Mouse (Mus musculus): ENCODE data around the gene Cyp2c70. TPM values are rescaled to one million over a fixed set of nuclear protein-coding genes. Genes with fewer than 3 reads are reported as not detected.

Cyp2c70 gene
- not detected in 2 replicates for total RNA-seq (2012; rRNA removed)
- total RNA-seq (2014; rRNA removed): not detected in 2 replicates
- not detected in 2 replicates for polyA plus RNA-seq (2012; ENCODE audit: insufficient read length, low read depth)

GRCm38 (mm10) chr19:40187160-40187559 lies at the start of gene Cyp2c70:
TSS of gene Cyp2c70 (minus strand) at chr19:40187333.
- H3K4me2 ChIP-seq (ENCODE audit: insufficient read depth, low read depth, poor library complexity, severe bottlenecking): no peak within 1 kb of the TSS
- DNase-seq (ENCODE audit: extremely low read depth): no peak
- in situ Hi-C loops (cut with MboI; ENCODE audit: low pct_ligation_motif_present, low pct_unique_long_range_greater_than_20kb, low sequenced_read_pairs): no loop called here

GRCm38 (mm10) chr19:40232560-40232959 lies 45.4 kb upstream of the Cyp2c70 start:
- H3K27ac ChIP-seq (ENCODE audit: insufficient read depth, low read depth): no peak overlapping the region
- TF ChIP-seq IRF4 (IDR thresholded peaks at IDR 0.05; ENCODE audit: low read depth, low read length) (no peak), HCFC1 (IDR thresholded peaks at IDR 0.05; ENCODE audit: low read depth, low read length) (no peak), ETS1 (conservative IDR thresholded peaks at IDR 0.05; ENCODE audit: low read depth, low read length) (no peak), CHD2 (IDR thresholded peaks at IDR 0.05; ENCODE audit: low read length) (no peak), ZNF384 (IDR thresholded peaks at IDR 0.05; ENCODE audit: low read depth, low read length) (no peak), NRF1 (IDR thresholded peaks at IDR 0.05; ENCODE audit: low read depth, low read length) (no peak)
- H3K9me3 ChIP-seq (replicated peaks; ENCODE audit: low read length): no peaks in the 10 kb centered on the region
- in situ Hi-C loops (cut with MboI; ENCODE audit: low pct_ligation_motif_present, low pct_unique_long_range_greater_than_20kb, low sequenced_read_pairs) (loop anchor here (25.0 kb wide), 1 partner anchor 1245 kb away; no protein-coding TSS in a partner anchor), dilution Hi-C loops (cut with MboI; ENCODE audit: extremely low pct_ligation_motif_present, extremely low pct_unique_long_range_greater_than_20kb, low sequenced_read_pairs) (no loop called here)
- DNase-seq (ENCODE audit: extremely low read depth): no peak
- H3K27me3 ChIP-seq (replicated peaks): no peaks in the 10 kb centered on the region
- peaks cover 6% of the 10 kb centered on the region in 2 experiments; a peak in 2 of 4 replicates for H3K4me1 ChIP-seq (ENCODE audit: control insufficient read depth in 1 of 2, insufficient read depth in 2 of 2)
- H3K4me2 ChIP-seq (ENCODE audit: insufficient read depth, low read depth, poor library complexity, severe bottlenecking): no peak overlapping the region
- H3K4me3 ChIP-seq (replicated peaks in 1 of 3; ENCODE audit: low read depth in 2 of 3, low read length in 2 of 3, poor library complexity in 1 of 3): no peak overlapping the region
- peaks cover 2 to 20% of the 10 kb centered on the region in 2 experiments for H3K36me3 ChIP-seq (replicated peaks in 1 of 2; ENCODE audit: control insufficient read depth in 1 of 2, insufficient read depth in 1 of 2, low read length in 1 of 2)
- H3K9ac ChIP-seq (ENCODE audit: insufficient read depth, low read depth): no peak overlapping the region
- no peaks in the 10 kb centered on the region for H3K79me2 ChIP-seq (replicated peaks; ENCODE audit: control insufficient read depth, extremely low read depth, insufficient read depth, poor library complexity, severe bottlenecking)

More at GRCm38 (mm10) chr19:40187160-40187559, at the start of gene Cyp2c70:
- Histone ChIP-seq H3K27ac (ENCODE audit: insufficient read depth, low read depth) (no peak within 1 kb of the TSS), H3K79me2 (replicated peaks; ENCODE audit: control insufficient read depth, extremely low read depth, insufficient read depth, poor library complexity, severe bottlenecking) (no peaks in the 10 kb centered on the region), H3K4me1 (ENCODE audit: control insufficient read depth in 1 of 2, insufficient read depth in 2 of 2) (no peaks in the 10 kb centered on the region), H3K9ac (ENCODE audit: insufficient read depth, low read depth) (no peak within 1 kb of the TSS), H3K9me3 (replicated peaks; ENCODE audit: low read length) (no peaks in the 10 kb centered on the region), H3K36me3 (replicated peaks in 1 of 2; ENCODE audit: control insufficient read depth in 1 of 2, insufficient read depth in 1 of 2, low read length in 1 of 2) (no peaks in the 10 kb centered on the region), H3K27me3 (replicated peaks) (no peaks in the 10 kb centered on the region), H3K4me3 (replicated peaks in 1 of 3; ENCODE audit: low read depth in 2 of 3, low read length in 2 of 3, poor library complexity in 1 of 3) (no peak within 1 kb of the TSS)
- dilution Hi-C loops (cut with MboI; ENCODE audit: extremely low pct_ligation_motif_present, extremely low pct_unique_long_range_greater_than_20kb, low sequenced_read_pairs): no loop called here
- no peak for TF ChIP-seq IRF4 (IDR thresholded peaks at IDR 0.05; ENCODE audit: low read depth, low read length)
- TF ChIP-seq TBP (conservative IDR thresholded peaks at IDR 0.05; ENCODE audit: low read depth, low read length): no peak
- no peak for TF ChIP-seq TCF12 (IDR thresholded peaks at IDR 0.05; ENCODE audit: low read depth, low read length)
- no peak for TF ChIP-seq CTCF (conservative IDR thresholded peaks at IDR 0.05 in 1 of 2, IDR thresholded peaks at IDR 0.05 in 1 of 2; ENCODE audit: low read depth in 2 of 2, low read length in 2 of 2)

GRCm38 (mm10) chr19:40231825-40232541 lies 44.9 kb upstream of the Cyp2c70 start:
- TF ChIP-seq POLR2AphosphoS2 (IDR thresholded peaks at IDR 0.05; ENCODE audit: low read depth, low read length) (no peak), KAT2A (IDR thresholded peaks at IDR 0.05; ENCODE audit: insufficient replicate concordance, low read length) (no peak), SIN3A (IDR thresholded peaks at IDR 0.05; ENCODE audit: low read length) (no peak), BHLHE40 (IDR thresholded peaks at IDR 0.05; ENCODE audit: low read depth, low read length) (no peak), USF1 (IDR thresholded peaks at IDR 0.05; ENCODE audit: low read depth, low read length) (no peak), RAD21 (IDR thresholded peaks at IDR 0.05; ENCODE audit: low read depth, low read length) (peak; percentile 24), TBP (conservative IDR thresholded peaks at IDR 0.05; ENCODE audit: low read depth, low read length) (no peak), USF2 (conservative IDR thresholded peaks at IDR 0.05; ENCODE audit: low read depth, low read length) (no peak), CTCF (conservative IDR thresholded peaks at IDR 0.05 in 1 of 2, IDR thresholded peaks at IDR 0.05 in 1 of 2; ENCODE audit: low read depth in 2 of 2, low read length in 2 of 2) (peak; percentile 51 to 53), TCF12 (IDR thresholded peaks at IDR 0.05; ENCODE audit: low read depth, low read length) (no peak), ZNF384 (IDR thresholded peaks at IDR 0.05; ENCODE audit: low read depth, low read length) (peak; percentile 82)
- no peak overlapping the region for H3K4me2 ChIP-seq (ENCODE audit: insufficient read depth, low read depth, poor library complexity, severe bottlenecking)
- H3K79me2 ChIP-seq (replicated peaks; ENCODE audit: control insufficient read depth, extremely low read depth, insufficient read depth, poor library complexity, severe bottlenecking): no peaks in the 10 kb centered on the region
- no peaks in the 10 kb centered on the region for H3K9me3 ChIP-seq (replicated peaks; ENCODE audit: low read length)
- peaks cover 2 to 24% of the 10 kb centered on the region in 2 experiments for H3K36me3 ChIP-seq (replicated peaks in 1 of 2; ENCODE audit: control insufficient read depth in 1 of 2, insufficient read depth in 1 of 2, low read length in 1 of 2)
- dilution Hi-C loops (cut with MboI; ENCODE audit: extremely low pct_ligation_motif_present, extremely low pct_unique_long_range_greater_than_20kb, low sequenced_read_pairs) (no loop called here), in situ Hi-C loops (cut with MboI; ENCODE audit: low pct_ligation_motif_present, low pct_unique_long_range_greater_than_20kb, low sequenced_read_pairs) (loop anchor here (25.0 kb wide), 1 partner anchor 1245 kb away; no protein-coding TSS in a partner anchor)
- no peak overlapping the region for H3K9ac ChIP-seq (ENCODE audit: insufficient read depth, low read depth)
- no peak for DNase-seq (ENCODE audit: extremely low read depth)
- no peak overlapping the region for H3K27ac ChIP-seq (ENCODE audit: insufficient read depth, low read depth)
- no peaks in the 10 kb centered on the region for H3K27me3 ChIP-seq (replicated peaks)
- H3K4me1 ChIP-seq (ENCODE audit: control insufficient read depth in 1 of 2, insufficient read depth in 2 of 2): peaks cover 6% of the 10 kb centered on the region in 2 experiments; a peak in 2 of 4 replicates
- H3K4me3 ChIP-seq (replicated peaks in 1 of 3; ENCODE audit: low read depth in 2 of 3, low read length in 2 of 3, poor library complexity in 1 of 3): no peak overlapping the region
